Mouse (Mus musculus) frontal cortex, adult (tissue): ENCODE measurements at regions not wholly inside any gene's neighbourhood (a gene's known extent, or its start where the extent isn't known, plus 50 kb on each side); places are given as distances from the start of the nearest gene placed in this dataset.
"Not testable (repeated sequence)": the region's sequence is repeated elsewhere in the genome, so short reads cannot be mapped to it uniquely, and the experiment has no call there.

Experiments used
- ATAC-seq: cut with Nextera tagmentation; 2 replicates; pipeline ENCODE4 v1.9.2; 2017; ENCODE audit warnings: mild to moderate bottlenecking, moderate library complexity, mixed read lengths; ENCODE audit not compliant: low TSS enrichment

DNA sequence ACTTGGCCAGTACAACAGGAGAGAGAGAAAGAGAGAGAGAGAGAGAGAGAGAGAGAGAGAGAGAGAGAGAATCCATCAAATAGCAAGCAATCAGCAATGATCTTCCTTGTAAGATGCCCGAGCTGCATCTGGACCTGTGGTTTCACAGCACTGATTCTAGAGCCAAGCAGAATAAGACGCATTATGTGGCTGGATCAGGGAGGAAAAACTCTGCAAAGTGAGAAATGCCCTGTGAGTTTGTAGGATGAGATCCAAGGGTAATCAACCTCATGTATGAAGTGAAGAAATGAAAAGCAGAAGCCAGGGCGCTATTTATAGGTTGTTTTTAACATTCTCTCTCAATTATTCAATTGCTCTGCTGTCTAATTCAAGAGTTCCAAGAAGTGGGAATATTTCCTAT, 339.3 kb upstream of the Maf start:
- ATAC-seq, result no peak

DNA sequence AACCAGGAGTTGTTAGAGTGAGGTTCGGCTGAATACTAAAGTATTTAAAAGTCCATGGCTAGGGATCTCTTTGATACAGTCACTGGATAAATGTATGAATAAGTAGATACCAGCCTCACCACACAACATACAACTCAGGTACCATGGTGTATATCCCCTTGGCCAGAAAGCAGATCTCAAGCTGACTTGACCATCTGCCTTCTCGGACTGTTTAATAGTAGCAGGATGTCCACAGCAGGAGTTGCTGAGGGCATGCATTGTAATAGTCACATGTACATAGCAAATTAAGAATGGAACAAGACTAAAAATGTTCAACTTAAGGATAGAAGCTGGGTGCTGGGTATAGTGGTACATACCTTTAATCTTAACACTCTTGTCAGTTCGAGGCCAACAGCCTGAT, 337.9 kb upstream of the Maf start:
- no peak for ATAC-seq

DNA sequence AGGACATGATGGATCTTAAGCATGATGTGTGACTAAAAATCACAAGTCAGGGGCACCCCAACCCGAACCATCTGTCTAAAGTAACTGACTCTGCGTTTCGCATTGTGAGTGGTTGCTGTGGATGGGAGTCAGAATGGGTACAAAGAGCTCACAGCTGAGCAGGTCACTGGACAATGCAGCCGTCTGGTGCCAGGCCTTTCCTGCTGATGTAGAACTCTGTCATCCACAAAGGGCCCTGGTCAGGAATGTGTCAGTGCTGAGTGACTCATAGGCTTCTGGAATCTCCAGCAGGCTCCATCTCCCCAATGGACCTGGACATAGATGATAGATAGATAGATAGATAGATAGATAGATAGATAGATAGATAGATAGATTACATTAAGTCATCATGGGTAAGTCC, 335.8 kb upstream of the Maf start:
- no peak for ATAC-seq

GRCm38 (mm10) chr8:116030966-116031365, 323.4 kb upstream of the Maf start:
- ATAC-seq, result no peak

- ATAC-seq, result no peak
These were observed 317.7 kb upstream of the Maf start for GRCm38 (mm10) chr8:116025321-116025720.

DNA sequence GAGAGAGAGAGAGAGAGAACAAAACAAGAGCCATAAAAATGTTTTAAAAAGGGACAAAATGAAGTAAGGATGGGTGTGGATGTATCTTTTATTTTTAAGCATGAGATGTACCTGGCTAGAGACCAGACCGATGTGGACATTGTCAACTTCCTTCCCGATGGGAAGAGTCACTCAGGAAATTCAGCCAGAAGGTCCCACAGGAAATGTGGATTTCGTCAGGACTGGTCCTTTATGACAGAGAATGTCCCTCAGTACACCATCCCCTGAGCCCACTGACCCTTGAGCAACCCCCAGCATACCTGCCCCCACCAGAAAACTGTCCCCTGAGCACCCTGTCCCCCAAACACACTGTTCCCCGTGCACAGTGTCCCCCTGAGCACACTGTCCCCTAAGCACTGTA, 317.2 kb upstream of the Maf start:
- ATAC-seq, result no peak

GRCm38 (mm10) chr8:116021691-116022090, 314.1 kb upstream of the Maf start:
- no peak for ATAC-seq

- ATAC-seq, result no peak
These were observed 287.7 kb upstream of the Maf start for GRCm38 (mm10) chr8:115995320-115995719.

- ATAC-seq, result no peak
These were observed 284.4 kb upstream of the Maf start for GRCm38 (mm10) chr8:115991989-115992388.

GRCm38 (mm10) chr8:115983397-115983796, 275.8 kb upstream of the Maf start:
- no peak for ATAC-seq

DNA sequence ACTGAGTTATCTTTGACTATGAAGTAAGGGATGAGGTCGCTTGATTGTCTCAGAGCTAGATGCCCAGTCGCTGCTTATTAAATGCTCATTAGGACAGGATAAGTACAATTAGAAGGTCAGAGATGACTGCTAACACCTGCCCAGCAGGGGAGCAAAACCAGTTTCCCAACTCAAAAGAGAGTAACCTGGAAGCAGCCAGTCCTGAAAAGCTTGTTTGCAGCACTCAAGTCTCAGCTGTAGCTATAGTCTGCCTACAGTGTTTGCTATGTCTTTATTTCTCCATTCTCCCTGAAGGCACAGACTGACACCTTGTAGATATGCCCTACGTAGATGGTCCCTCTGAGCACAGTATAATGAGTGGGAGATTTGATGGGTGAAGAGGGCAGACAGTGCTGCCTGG, 274.7 kb upstream of the Maf start:
- ATAC-seq, result no peak

GRCm38 (mm10) chr8:115981426-115981825, 273.8 kb upstream of the Maf start:
- no peak for ATAC-seq

GRCm38 (mm10) chr8:115980616-115981015, 273.0 kb upstream of the Maf start:
- no peak for ATAC-seq

- ATAC-seq, result no peak
These were observed 269.6 kb upstream of the Maf start for GRCm38 (mm10) chr8:115977152-115977551.

GRCm38 (mm10) chr8:115974706-115975105, 267.1 kb upstream of the Maf start:
- ATAC-seq, result no peak

GRCm38 (mm10) chr8:115971351-115971750, 263.8 kb upstream of the Maf start:
- not testable (repeated sequence) for ATAC-seq

GRCm38 (mm10) chr8:115968121-115968520, 260.5 kb upstream of the Maf start:
- no peak for ATAC-seq

DNA sequence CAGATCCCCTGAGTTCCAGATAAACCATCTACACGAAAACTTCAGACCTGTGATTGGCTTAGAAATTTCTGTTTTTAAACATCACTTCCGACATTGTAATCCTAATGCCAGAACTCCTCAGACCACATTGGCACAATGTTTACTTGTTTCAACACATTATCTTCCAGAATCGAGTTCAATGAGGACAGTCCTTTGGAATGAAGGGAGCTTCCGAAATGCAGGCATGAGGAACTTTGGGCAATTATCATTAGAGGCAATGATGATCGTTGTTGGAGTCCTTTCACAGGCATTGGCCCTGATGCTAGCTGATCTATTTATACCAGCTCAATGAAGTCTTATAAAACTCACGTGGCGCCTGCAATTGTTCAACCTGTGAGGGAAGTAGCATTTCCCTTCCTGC, 258.4 kb upstream of the Maf start:
- no peak for ATAC-seq

DNA sequence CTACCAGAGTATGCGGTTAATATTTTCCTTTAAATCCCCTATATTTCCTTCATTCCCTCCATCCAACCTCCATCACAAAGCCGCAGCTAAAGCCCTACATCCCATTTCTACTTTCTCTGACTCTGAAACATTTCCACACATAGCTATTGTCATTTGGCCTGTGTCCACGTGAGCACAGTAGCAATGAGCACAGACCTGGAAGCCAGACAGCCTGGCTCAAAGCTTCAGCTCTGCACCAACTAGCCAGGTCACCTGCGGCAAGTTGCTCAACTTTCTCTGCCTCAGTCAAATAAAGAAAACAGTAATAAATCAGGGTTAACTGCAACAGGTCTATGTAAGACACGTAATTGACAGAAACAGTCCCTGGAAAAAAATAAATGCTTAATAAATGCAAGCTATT, 247.8 kb upstream of the Maf start:
- no peak for ATAC-seq

DNA sequence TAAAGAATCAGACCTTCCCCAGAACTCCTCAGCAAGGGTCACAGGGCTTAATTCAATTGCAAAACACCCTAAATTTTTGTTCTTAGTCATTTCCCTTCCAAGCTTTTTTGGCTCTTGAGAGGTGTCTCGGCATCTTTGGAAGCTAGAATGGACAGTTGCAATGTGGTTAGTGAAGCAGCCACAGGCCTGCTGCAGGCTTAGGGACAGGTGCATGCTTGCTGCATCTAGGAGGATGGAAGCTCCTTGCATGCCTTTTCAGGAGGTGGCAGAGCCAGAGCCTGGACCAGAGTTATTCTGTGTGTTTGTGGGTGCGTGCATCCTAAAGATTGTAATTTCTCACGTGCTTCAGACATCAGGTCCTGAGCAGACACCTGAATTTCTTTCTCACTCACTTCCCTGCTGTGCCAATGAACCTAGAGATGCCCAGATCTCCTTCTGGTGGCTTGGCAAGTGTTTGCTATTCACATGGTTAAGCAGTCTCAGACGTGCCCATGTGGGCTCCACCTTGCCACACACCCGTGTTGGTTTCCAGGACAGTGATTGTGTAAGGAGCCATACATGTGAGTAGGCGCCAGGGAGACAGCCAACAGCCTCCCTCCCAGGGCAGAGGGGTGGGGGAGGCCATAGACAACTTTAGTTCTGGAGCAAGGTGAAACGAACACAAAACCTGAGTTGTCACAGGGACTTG, 246.3 kb upstream of the Maf start:
- no peak for ATAC-seq

- ATAC-seq, result no peak
These were observed 244.9 kb upstream of the Maf start for GRCm38 (mm10) chr8:115952496-115952895.

DNA sequence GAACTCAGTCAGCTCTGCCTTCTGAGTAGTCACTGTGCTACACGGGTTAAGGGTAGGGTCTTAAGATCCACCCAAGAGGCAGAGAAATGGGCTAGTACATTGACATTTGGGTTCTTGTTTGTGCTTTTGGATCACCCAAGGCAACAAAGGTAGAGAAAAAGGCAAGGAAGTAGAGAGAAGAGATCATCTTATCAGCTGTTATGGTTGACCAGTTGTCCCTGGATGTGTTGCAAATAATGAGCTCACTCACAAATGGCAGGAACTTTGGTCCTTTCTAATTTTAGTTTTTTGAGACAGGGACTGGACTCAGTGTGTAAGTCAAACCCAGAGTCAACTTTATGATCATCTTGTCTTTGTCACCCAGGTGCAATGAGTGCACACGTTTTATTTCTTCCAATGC, 241.3 kb upstream of the Maf start:
- no peak for ATAC-seq

- no peak for ATAC-seq
These were observed 240.4 kb upstream of the Maf start for GRCm38 (mm10) chr8:115948036-115948435.

DNA sequence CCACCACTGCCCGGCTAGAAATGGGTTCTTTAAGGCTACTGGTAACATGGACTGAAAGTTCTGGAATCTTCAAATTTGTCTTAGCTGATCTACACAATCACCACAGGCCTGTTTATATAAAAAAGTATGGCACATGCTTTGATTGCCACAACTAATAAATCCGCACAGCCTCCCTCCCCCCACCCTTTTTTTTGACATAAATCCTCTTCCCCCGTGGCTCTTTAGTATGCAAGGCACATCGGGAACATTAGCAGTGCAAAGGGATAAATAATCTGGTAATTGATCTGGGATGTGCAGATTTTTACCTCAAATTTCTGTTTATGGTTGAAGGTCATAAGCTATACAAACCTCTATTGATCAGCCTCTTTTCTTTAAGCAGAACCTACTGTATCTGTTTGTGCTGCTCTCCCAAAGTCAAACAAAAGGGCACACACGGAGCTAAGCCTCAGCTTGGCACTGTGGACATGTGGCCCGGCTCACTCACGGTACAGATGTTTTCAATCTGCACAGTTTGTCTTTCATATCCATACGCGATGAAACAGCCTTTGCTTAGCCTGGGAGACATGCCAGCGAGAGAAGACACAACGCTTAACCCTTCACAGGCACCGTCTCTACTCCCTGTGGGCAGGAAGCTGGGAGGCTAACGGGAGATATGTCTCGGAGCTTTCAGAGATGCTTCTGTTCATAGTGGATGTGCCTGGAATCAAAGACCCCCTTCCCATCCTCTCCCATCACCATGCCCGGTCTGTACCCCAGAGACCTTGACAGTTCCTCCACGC, 235.3 kb upstream of the Maf start:
- ATAC-seq, result peak; percentile 74
